Mouse (Mus musculus) midbrain, embryonic 14.5 days (tissue): Measurements from ENCODE around the gene 4930568D16Rik. TPM values are rescaled to one million over a fixed set of nuclear protein-coding genes. Genes with fewer than 3 reads are reported as not detected.

Source experiments
- ATAC-seq: fragments of 200-750 bp; cut with Nextera tagmentation; 2 replicates; pipeline ENCODE4 v1.8.0; 2017; ENCODE audit warnings: moderate number of reproducible peaks, moderate library complexity; ENCODE audit not compliant: low FRiP score, low TSS enrichment
- DNase-seq: peaks from one replicate; pipeline ENCODE4 v3.0.0-alpha.2; 2015
- H3K27ac ChIP-seq: fragments of 300-500 bp; sonication (generic); replicated peaks from 2 replicates; pipeline ENCODE4 v1.5.1; 2014; ENCODE audit warnings: mild to moderate bottlenecking, low read depth, low read length, moderate library complexity
- H3K27me3 ChIP-seq: fragments of 300-500 bp; sonication (generic); 2 replicates; pipeline ENCODE4 v1.6.1; 2014; ENCODE audit warnings: low read length, control low read depth, mixed read lengths; ENCODE audit not compliant: control insufficient read depth, insufficient read depth
- H3K36me3 ChIP-seq: fragments of 300-500 bp; sonication (generic); 2 replicates; pipeline ENCODE4 v1.6.1; 2014; ENCODE audit warnings: low read length, control low read depth; ENCODE audit not compliant: control insufficient read depth, insufficient read depth
- H3K4me1 ChIP-seq: fragments of 300-500 bp; sonication (generic); 2 replicates; pipeline ENCODE4 v1.6.1; 2014; ENCODE audit warnings: mild to moderate bottlenecking, antibody characterized with exemption, low read length, control low read depth; ENCODE audit not compliant: control insufficient read depth, insufficient read depth
- H3K4me2 ChIP-seq: fragments of 300-500 bp; sonication (generic); 2 replicates; pipeline ENCODE4 v1.6.1; 2014; ENCODE audit warnings: mild to moderate bottlenecking, low read length, moderate library complexity
- H3K4me3 ChIP-seq: fragments of 300-500 bp; sonication (generic); replicated peaks from 2 replicates; pipeline ENCODE4 v1.5.1; 2014; ENCODE audit warnings: low read depth, low read length
- H3K9ac ChIP-seq: fragments of 300-500 bp; sonication (generic); replicated peaks from 2 replicates; pipeline ENCODE4 v1.6.1; 2014; ENCODE audit warnings: mild to moderate bottlenecking, low read length, moderate library complexity
- H3K9me3 ChIP-seq: fragments of 300-500 bp; sonication (generic); 2 replicates; pipeline ENCODE4 v1.6.1; 2016; ENCODE audit warnings: low read length, control low read depth, mixed read lengths; ENCODE audit not compliant: control insufficient read depth
- WGBS: fragments of 180-500 bp; shearing (Covaris S2); extraction: QIAGEN DNeasy Blood & Tissue Kit; methylation state at CpG from one replicate; pipeline ENCODE4 v1.1.7; 2014; 5-methylcytosine and 5-hydroxymethylcytosine counted together
- polyA plus RNA-seq: library from polyadenylated mRNA; unstranded; fragments of >200 nt; fragmentation: Nextera tagmentation; extraction: Ambion mirVana; gene quantifications from 2 replicates; pipeline ENCODE4 v1.2.1, GENCODE M21; 2014

Gene 4930568D16Rik
- polyA plus RNA-seq, 1 experiment from 2014 or later, result not detected

DNA sequence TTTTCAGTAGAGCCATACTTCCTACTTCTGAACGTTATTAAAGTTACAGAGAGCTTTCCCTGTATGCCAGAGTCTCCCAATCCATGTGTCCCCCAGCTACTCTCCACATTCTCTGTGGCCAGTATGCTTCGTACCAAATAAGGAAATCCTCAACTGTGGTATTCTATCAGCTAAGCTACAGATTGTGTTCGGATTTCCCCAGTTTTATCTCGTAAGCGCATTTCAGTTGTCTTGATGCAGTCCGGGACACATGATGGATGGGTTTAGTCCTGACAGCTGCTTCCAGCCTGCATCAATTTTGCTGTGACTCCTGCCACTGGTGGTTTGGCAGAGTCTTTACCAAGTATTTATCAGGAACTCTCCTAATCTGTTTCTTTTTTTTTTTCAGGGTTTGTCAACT lies 10.1 kb upstream of the 4930568D16Rik start:
- H3K36me3 ChIP-seq, result no peaks in the 10 kb centered on the region
- no peak overlapping the region for H3K27ac ChIP-seq
- H3K4me3 ChIP-seq, result no peak overlapping the region
- H3K27me3 ChIP-seq, result no peaks in the 10 kb centered on the region
- no peaks in the 10 kb centered on the region for H3K4me1 ChIP-seq
- 81% methylated on average over 6 of the region's 6 CpGs for WGBS
- no peak overlapping the region for H3K4me2 ChIP-seq
- H3K9ac ChIP-seq, result no peak overlapping the region
- ATAC-seq (no peak), DNase-seq (no peak)
- H3K9me3 ChIP-seq, result no peaks in the 10 kb centered on the region

DNA sequence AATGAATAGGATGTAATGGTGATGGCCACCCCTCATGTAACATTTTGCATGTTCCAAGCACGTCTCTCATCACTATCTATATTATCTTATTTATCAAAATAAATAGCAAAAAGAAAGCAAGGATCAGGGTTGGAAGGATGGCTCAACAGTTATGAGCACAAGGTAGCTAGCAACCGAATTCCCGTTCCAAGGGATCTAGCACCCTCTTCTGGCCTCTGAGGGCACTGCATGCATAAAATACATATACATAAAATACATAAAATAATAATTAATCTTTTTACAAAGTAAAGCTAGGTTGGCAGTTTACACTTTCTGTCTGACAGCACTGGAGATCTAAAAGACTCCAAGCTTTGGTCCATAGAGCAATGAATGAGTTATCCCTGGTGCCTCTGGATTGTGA lies 5.5 kb upstream of the 4930568D16Rik start:
- Histone ChIP-seq H3K36me3 (no peaks in the 10 kb centered on the region), H3K27ac (no peak overlapping the region), H3K9me3 (no peaks in the 10 kb centered on the region), H3K4me3 (no peak overlapping the region), H3K9ac (no peak overlapping the region), H3K4me2 (no peak overlapping the region), H3K4me1 (no peaks in the 10 kb centered on the region), H3K27me3 (no peaks in the 10 kb centered on the region)
- ATAC-seq (no peak), DNase-seq (peak; percentile 73)
- WGBS, result 7% methylated on average over 3 of the region's 3 CpGs

DNA sequence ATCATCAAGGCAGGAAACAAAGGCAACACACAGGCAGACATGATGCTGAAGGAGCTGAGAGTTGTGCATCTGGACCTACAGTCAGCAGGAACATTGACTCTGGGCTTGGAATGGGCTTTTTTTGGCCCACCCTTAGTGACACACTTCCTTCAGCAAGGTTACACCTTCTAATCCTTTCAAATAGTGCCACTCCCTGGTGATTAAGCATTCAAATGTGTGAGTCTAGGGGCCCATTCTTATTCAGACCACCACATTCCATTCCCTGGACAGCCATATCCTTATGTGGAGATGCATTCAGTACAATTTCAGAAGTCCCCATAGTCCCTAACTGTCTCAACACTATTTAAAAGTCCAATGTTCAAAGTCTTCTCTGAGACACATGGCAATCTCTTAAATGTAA lies 3.2 kb upstream of the 4930568D16Rik start:
- Histone ChIP-seq H3K4me1 (no peaks in the 10 kb centered on the region), H3K27ac (no peak overlapping the region), H3K36me3 (no peaks in the 10 kb centered on the region), H3K9me3 (no peaks in the 10 kb centered on the region), H3K9ac (no peak overlapping the region), H3K4me2 (no peak overlapping the region), H3K27me3 (no peaks in the 10 kb centered on the region), H3K4me3 (no peak overlapping the region)
- no peak for DNase-seq
- no peak for ATAC-seq

DNA sequence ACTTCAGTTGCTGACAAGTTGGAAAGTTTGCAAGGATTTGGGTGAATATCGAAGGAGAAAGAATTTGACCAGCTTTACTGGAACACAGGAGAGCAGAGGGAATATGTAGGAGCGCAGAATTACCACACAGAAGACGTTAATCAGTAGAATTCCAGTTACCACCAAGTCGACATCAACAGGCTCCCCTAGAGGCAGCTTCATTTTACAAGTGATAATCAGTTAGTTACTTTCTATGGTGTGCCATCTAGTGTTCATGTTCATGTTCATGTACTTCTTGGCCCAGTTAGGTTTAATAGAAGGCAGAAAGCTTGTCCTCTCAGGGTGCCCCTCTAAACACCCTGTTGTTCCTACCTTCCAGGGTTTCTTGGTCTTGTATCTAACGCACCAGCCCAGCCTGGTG lies 18.3 kb downstream of the 4930568D16Rik start:
- no peaks in the 10 kb centered on the region for H3K27me3 ChIP-seq
- no peaks in the 10 kb centered on the region for H3K36me3 ChIP-seq
- no peaks in the 10 kb centered on the region for H3K9me3 ChIP-seq
- H3K4me2 ChIP-seq, result no peak overlapping the region
- no peak overlapping the region for H3K4me3 ChIP-seq
- no peak overlapping the region for H3K27ac ChIP-seq
- no peaks in the 10 kb centered on the region for H3K4me1 ChIP-seq
- WGBS, result 60% methylated on average over 5 of the region's 5 CpGs
- DNase-seq (peak; percentile 67), ATAC-seq (no peak)
- H3K9ac ChIP-seq, result no peak overlapping the region

DNA sequence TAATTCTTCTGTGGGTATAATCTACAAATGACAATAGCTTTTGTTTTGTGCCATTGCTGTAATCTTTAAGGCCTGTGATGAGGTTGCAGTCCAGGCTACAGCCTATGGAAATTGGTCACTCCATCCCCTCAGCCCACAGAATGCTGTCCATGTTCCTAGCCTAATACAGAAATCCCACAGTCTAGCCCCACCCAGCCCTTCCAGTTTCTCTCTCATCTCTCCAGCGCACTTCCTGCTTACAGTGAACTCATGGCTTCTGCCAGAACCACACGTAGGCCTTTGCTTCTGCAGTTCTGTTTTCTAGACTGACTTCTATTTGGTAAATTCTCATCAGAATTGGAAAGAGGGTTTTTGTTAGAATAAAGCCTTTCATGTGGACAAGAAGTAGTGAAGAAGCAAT lies 21.5 kb downstream of the 4930568D16Rik start:
- Histone ChIP-seq H3K9ac (no peak overlapping the region), H3K4me2 (no peak overlapping the region), H3K4me3 (no peak overlapping the region), H3K36me3 (no peaks in the 10 kb centered on the region), H3K27ac (no peak overlapping the region), H3K4me1 (no peaks in the 10 kb centered on the region), H3K27me3 (no peaks in the 10 kb centered on the region), H3K9me3 (no peaks in the 10 kb centered on the region)
- DNase-seq, result no peak
- WGBS, result 86% methylated on average over 2 of the region's 2 CpGs
- ATAC-seq, result no peak

DNA sequence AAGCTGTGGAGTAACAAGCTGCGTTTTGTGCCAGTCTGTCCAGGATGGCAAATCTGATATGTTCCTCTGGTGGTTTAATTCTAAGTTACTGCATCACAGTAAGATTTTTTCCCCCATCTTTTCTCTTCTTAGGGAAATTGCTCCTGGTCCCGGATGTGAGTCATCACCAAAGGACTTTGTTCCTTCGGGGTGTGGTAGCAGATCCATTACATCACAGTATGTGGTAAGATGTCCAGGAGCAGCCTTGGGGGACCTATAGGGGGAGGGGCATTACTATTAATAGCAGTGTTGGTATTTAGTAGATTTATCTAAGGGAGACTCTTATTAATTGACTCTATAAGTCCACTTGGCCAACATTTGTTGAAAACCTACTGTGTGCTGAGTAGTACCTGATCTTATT lies 24.9 kb downstream of the 4930568D16Rik start:
- WGBS, result 86% methylated on average over 3 of the region's 3 CpGs
- Histone ChIP-seq H3K27ac (no peak overlapping the region), H3K9ac (no peak overlapping the region), H3K9me3 (no peaks in the 10 kb centered on the region), H3K4me3 (no peak overlapping the region), H3K36me3 (no peaks in the 10 kb centered on the region), H3K4me1 (no peaks in the 10 kb centered on the region), H3K4me2 (no peak overlapping the region), H3K27me3 (no peaks in the 10 kb centered on the region)
- no peak for DNase-seq
- ATAC-seq, result no peak

DNA sequence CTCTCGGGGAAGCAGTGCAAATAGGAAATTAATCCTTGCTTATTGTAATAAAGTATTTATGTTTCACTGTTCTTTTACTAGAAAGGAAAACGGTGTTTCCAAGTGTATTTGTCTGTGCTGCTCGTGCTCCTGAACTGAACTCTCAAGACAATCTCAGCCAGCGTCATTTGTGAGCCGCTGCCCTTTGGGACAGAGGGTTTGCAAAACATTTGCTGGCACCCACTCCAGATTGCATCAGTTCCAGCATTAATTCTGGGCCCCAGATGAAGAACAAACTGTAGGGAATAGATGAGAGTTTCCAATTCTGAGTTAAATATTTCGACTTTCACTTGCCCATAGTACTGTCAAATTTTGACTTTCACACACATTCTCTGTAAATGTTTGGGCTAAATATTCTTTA lies 28.8 kb downstream of the 4930568D16Rik start:
- ATAC-seq, result no peak

DNA sequence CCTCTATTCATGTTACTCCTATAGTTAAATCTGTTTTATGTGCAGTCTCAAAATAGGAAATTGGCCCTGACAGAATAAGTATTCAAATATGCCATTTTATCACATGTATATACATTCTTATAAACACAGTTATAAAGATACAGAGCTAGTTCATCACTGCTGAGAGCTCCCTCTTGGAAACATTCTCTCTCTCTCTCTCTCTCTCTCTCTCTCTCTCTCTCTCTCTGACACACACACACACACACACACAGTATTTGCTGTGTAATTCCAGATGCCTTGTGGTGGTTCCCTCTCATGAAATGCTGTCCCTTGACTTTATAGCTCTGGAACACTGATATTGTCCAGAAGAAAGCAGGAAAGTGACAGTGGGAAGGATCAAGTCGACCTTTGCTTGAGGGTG lies 29.5 kb downstream of the 4930568D16Rik start:
- no peak overlapping the region for H3K9ac ChIP-seq
- peaks cover 7% of the 10 kb centered on the region; the same call in 1 of the 2 replicates for H3K4me1 ChIP-seq
- 78% methylated on average over 1 of the region's 1 CpGs for WGBS
- ATAC-seq (no peak), DNase-seq (no peak)
- no peaks in the 10 kb centered on the region for H3K27me3 ChIP-seq
- H3K4me2 ChIP-seq, result no peak overlapping the region
- H3K9me3 ChIP-seq, result no peaks in the 10 kb centered on the region
- H3K27ac ChIP-seq, result no peak overlapping the region
- H3K36me3 ChIP-seq, result no peaks in the 10 kb centered on the region
- H3K4me3 ChIP-seq, result no peak overlapping the region

More for the DNA sequence above, 28.8 kb downstream of the 4930568D16Rik start:
- Histone ChIP-seq H3K27me3 (no peaks in the 10 kb centered on the region), H3K4me3 (no peak overlapping the region), H3K9ac (no peak overlapping the region), H3K9me3 (no peaks in the 10 kb centered on the region), H3K27ac (no peak overlapping the region), H3K36me3 (no peaks in the 10 kb centered on the region), H3K4me1 (peaks cover 7% of the 10 kb centered on the region; the same call in 1 of the 2 replicates), H3K4me2 (no peak overlapping the region)
- DNase-seq, result no peak
- WGBS, result 87% methylated on average over 6 of the region's 6 CpGs

DNA sequence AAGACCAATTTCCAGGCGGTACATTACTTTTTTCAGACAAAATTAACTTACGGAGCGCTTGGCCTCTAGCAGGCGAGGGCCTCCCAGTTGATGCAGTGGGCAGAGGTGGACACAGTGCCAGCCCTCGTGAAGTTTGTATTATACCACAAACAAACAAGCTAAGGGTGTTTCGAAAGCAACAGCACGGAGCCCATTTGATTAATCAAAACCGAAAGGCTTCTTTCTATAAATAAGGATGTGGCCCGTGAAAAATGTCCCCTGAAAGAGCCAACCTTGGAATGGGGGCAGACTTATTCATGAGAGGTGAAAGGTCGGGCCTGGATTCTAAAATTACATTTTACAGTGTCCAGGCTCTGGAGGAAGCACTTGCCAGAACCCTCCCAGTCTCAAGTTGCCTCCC lies 30.1 kb downstream of the 4930568D16Rik start:
- H3K27me3 ChIP-seq, result no peaks in the 10 kb centered on the region
- DNase-seq (no peak), ATAC-seq (0 out of 2 replicates have a peak, but pooled peaks have one; percentile 6)
- peak overlapping the region; percentile 50 for H3K9ac ChIP-seq
- H3K4me2 ChIP-seq, result peak overlapping the region; percentile 89
- 52% methylated on average over 10 of the region's 10 CpGs for WGBS
- H3K4me1 ChIP-seq, result peaks cover 7% of the 10 kb centered on the region; the same call in 1 of the 2 replicates
- no peaks in the 10 kb centered on the region for H3K36me3 ChIP-seq
- H3K27ac ChIP-seq, result peak overlapping the region; percentile 63
- H3K9me3 ChIP-seq, result no peaks in the 10 kb centered on the region
- H3K4me3 ChIP-seq, result peak overlapping the region; percentile 52
